Mouse (Mus musculus): ENCODE measurements around the gene Gm49396.

- TF ChIP-seq CTCF (IDR thresholded peaks at IDR 0.05) (no peak), EP300 (IDR thresholded peaks at IDR 0.05) (peak; percentile 72)
These were observed 37.5 kb downstream of the Gm49396 start for GRCm38 (mm10) chr7:30600651-30601050.
